Comparison of ENCODE assay signal across 9 mouse cellular contexts in genomic region chr4:23601426-23602293, GRCm38 (mm10).
A peak's percentile ranks its signal among the peaks of the same experiment; 100 is the strongest.
DNase-seq lines count a peak whose midpoint lies in the region; ATAC-seq and TF ChIP-seq lines count a peak whose summit lies in the region.
"Had no signal": no experiment of that assay in that cellular context is flagged by ENCODE, and none has a peak within 500 bp of the region (broad histone marks: within the 10 kb centered on the region; RNA-seq: fewer than 3 reads in every experiment).

No protein-coding gene starts in this region.

- WGBS in limb, embryonic 14.5 days: 31% methylated on average over 13 of the region's 13 CpGs

- ATAC-seq in limb, embryonic 14.5 days (ENCODE audit: low FRiP score, low read depth): no peak

- peak; percentile 3 for DNase-seq in adrenal gland, postnatal 10 days
- no peak for DNase-seq in adrenal gland, adult 18-20 months (ENCODE audit: low spot score in 2 of 2)
- peak; percentile 9 to 22 for DNase-seq in right cerebral cortex, adult 2 months (ENCODE audit: low spot score in 2 of 2)
- DNase-seq in right cerebral cortex, postnatal 25 days: no peak
- DNase-seq in limb, embryonic 14.5 days (ENCODE audit: low spot score): no peak
- no peak for DNase-seq in spleen, adult 18-20 months
- no peak for DNase-seq in ovary, postnatal 36 days (ENCODE audit: low spot score)
- DNase-seq in gastrocnemius, adult 18-20 months (ENCODE audit: low spot score): no peak

- H3K27me3 ChIP-seq in limb, embryonic 14.5 days (ENCODE audit: control insufficient read depth, insufficient read depth, low read length): no peaks in the 10 kb centered on the region

- no peak overlapping the region for H3K27ac ChIP-seq in limb, embryonic 14.5 days (replicated peaks; ENCODE audit: low read depth, low read length)
- H3K27ac ChIP-seq: macrophage had no signal

- H3K4me2 ChIP-seq in limb, embryonic 14.5 days (replicated peaks; ENCODE audit: low read depth, low read length, severe bottlenecking): peak overlapping the region; percentile 28

- no peaks in the 10 kb centered on the region for H3K4me1 ChIP-seq in limb, embryonic 14.5 days (ENCODE audit: control insufficient read depth, insufficient read depth, low read length)

- H3K9me3 ChIP-seq in limb, embryonic 14.5 days (ENCODE audit: control insufficient read depth, low read length): no peaks in the 10 kb centered on the region

- no peak overlapping the region for H3K4me3 ChIP-seq in limb, embryonic 14.5 days (replicated peaks; ENCODE audit: low read length)

- no peaks in the 10 kb centered on the region for H3K36me3 ChIP-seq in limb, embryonic 14.5 days (ENCODE audit: control insufficient read depth, insufficient read depth, low read length)

- no peak for TF ChIP-seq POLR2A in limb, embryonic 14.5 days (IDR thresholded peaks at IDR 0.05; ENCODE audit: borderline replicate concordance, extremely low read depth, insufficient read depth, insufficient read length)

- no peak overlapping the region for H3K9ac ChIP-seq in limb, embryonic 14.5 days (ENCODE audit: low read depth, low read length, severe bottlenecking)

Comparison
In these comparisons a context has a peak if more than half of its experiments do, and no peak if none do; other contexts are left out.
1. DNase-seq: peak in adrenal gland, postnatal 10 days (single experiment) and right cerebral cortex, adult 2 months (2 of 2); none in adrenal gland, adult 18-20 months (0 of 2), right cerebral cortex, postnatal 25 days (single experiment), limb, embryonic 14.5 days (single experiment), spleen, adult 18-20 months (0 of 2), ovary, postnatal 36 days (single experiment) and gastrocnemius, adult 18-20 months (single experiment).